Mouse (Mus musculus) MEL (cell line): ENCODE results near the gene Pdpn.

ENCODE experiments used
- EP300 ChIP-seq, 2 experiments: IDR thresholded peaks; 2 replicates each; pipeline ENCODE4 v1.6.1; 2011; ENCODE audit warnings: improper control_type of control experiment in 2 of 2, low read length in 2 of 2, low read depth in 1 of 2, mild to moderate bottlenecking in 1 of 2
- GATA1 ChIP-seq: IDR thresholded peaks from 2 replicates; pipeline ENCODE4 v1.6.1; 2011; ENCODE audit warnings: low read depth, low read length, improper control_type of control experiment
- HCFC1 ChIP-seq: IDR thresholded peaks from 2 replicates; pipeline ENCODE4 v1.6.1; 2012; ENCODE audit warnings: low read depth, mild to moderate bottlenecking, inconsistent platforms, low read length, improper control_type of control experiment, moderate library complexity
- JUND ChIP-seq: IDR thresholded peaks from 2 replicates; pipeline ENCODE4 v1.6.1; 2011; ENCODE audit warnings: low read depth, mild to moderate bottlenecking, improper control_type of control experiment, low read length
- KAT2A ChIP-seq: conservative IDR thresholded peaks from 2 replicates; pipeline ENCODE4 v1.6.1; 2012; ENCODE audit warnings: low read depth, low read length, improper control_type of control experiment, inconsistent platforms
- MAZ ChIP-seq: IDR thresholded peaks from 2 replicates; pipeline ENCODE4 v1.6.1; 2012; ENCODE audit warnings: low read depth, mild to moderate bottlenecking, inconsistent platforms, low read length, improper control_type of control experiment
- UBTF ChIP-seq: IDR thresholded peaks from 2 replicates; pipeline ENCODE4 v1.6.1; 2012; ENCODE audit warnings: low read depth, mild to moderate bottlenecking, inconsistent platforms, low read length, improper control_type of control experiment, moderate library complexity, borderline replicate concordance; ENCODE audit not compliant: insufficient read depth
- USF1 ChIP-seq: IDR thresholded peaks from 2 replicates; pipeline ENCODE4 v1.6.1; 2014; ENCODE audit warnings: low read depth, mild to moderate bottlenecking, inconsistent platforms, low read length, improper control_type of control experiment, moderate library complexity

DNA sequence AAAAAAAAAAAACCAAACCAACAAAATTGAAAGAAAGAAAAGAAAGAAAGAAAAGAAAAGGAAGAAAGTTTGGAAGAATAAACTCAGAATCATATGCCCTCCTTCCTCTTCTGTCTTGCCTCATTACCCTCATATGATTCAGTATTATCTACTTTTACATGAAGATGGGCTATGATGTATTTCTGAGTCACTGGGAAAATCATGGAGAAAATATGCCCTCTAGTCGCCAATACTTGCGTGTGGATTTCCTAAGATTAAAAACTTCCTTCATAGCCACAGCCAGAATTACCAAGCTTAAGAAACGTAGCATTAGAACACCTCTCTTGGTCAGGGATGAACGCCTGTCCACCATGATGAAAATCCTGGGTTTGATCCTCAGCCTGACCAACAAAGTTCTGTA, 5.7 kb upstream of the Pdpn start:
- TF ChIP-seq GATA1 (no peak), JUND (no peak), EP300 (IDR thresholded peaks at IDR 0.05; ENCODE audit: low read depth in 1 of 2, low read length in 2 of 2) (no peak), USF1 (no peak), MAZ (no peak), UBTF (no peak), KAT2A (no peak), HCFC1 (no peak)
